32 mouse cellular contexts compared by ENCODE assay signal in the genomic region with DNA sequence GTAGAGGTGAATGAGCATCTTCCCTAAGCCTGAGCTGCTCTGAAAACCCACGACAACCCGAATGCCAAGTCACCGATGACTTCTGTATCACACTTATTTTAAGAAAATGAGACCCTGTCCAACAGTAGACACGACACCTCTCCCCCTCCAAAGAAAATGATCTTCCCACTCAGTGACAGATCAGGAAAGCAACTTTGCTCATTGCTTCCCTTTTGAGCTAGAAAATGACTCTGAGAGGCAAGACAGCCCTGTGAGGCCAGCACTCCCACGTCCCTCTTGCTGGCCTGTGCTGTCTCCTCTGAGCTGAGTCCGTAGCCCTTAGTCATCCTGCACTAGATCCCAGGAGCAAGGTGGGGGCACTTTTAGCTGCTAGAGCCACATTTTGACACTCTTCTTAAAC. TPM values are rescaled to one million over a fixed set of nuclear protein-coding genes. Genes with fewer than 3 reads are reported as not detected.
DNase-seq lines count a peak whose midpoint lies in the region; ATAC-seq and TF ChIP-seq lines count a peak whose summit lies in the region.
"Had no signal": no experiment of that assay in that cellular context is flagged by ENCODE, and none has a peak within 500 bp of the region (broad histone marks: within the 10 kb centered on the region; RNA-seq: fewer than 3 reads in every experiment).

No protein-coding gene starts in this region.

- peaks cover 12% of the 10 kb centered on the region for H3K36me3 ChIP-seq in heart, adult 2 months (ENCODE audit: control insufficient read depth, insufficient read depth, low read length)
- H3K36me3 ChIP-seq: embryonic facial prominence, embryonic 15.5 days had no signal

- H3K9ac ChIP-seq in heart, adult 2 months (ENCODE audit: low read depth, low read length): no peak overlapping the region
- H3K9ac ChIP-seq: embryonic facial prominence, embryonic 12.5 days; embryonic facial prominence, embryonic 15.5 days; forebrain, embryonic 12.5 days; forebrain, embryonic 15.5 days; heart, embryonic 13.5 days; hindbrain, embryonic 14.5 days had no signal

- H3K4me3 ChIP-seq in heart, adult 2 months: no peak overlapping the region
- H3K4me3 ChIP-seq: embryonic facial prominence, embryonic 12.5 days; embryonic facial prominence, embryonic 15.5 days; forebrain, embryonic 12.5 days; forebrain, embryonic 15.5 days; heart, embryonic 13.5 days had no signal

- no peak for TF ChIP-seq CTCF in heart, adult 2 months (IDR thresholded peaks at IDR 0.05)

- peak; percentile 60 for ATAC-seq in frontal cortex, adult (ENCODE audit: low TSS enrichment)
- ATAC-seq: activated CD4-positive, CD25-positive, alpha-beta regulatory T cell, adult 4 months; forebrain, embryonic 15.5 days; hindbrain, postnatal 0 days; inflammation-experienced regulatory T-cells, adult 6 months; intestine, embryonic 16.5 days had no signal

- no peak for DNase-seq in frontal cortex, postnatal 14 days (ENCODE audit: low spot score in 2 of 2)
- peak; percentile 64 for DNase-seq in heart, adult 11 months
- no peak for DNase-seq in heart, adult 2 months
- peak; percentile 74 for DNase-seq in brain, adult 2 months (ENCODE audit: low read depth, low spot score)
- no peak for DNase-seq in left cerebral cortex, postnatal 4 days
- DNase-seq: adrenal gland, adult 8-10 months; adrenal gland, postnatal 25 days; cerebellum, adult 2 months; cerebellum, adult 9-11 months; cerebellum, postnatal 25 days; gastrocnemius, postnatal 25 days; heart, postnatal 14 days; heart, postnatal 4 days; kidney, adult 18-20 months had no signal

- WGBS in heart, adult 2 months: 76% methylated on average over 6 of the region's 6 CpGs

- H3K79me2 ChIP-seq in heart, adult 2 months (replicated peaks; ENCODE audit: control insufficient read depth, insufficient read depth, low read length): no peaks in the 10 kb centered on the region

- TF ChIP-seq EP300 in heart, adult 2 months (IDR thresholded peaks at IDR 0.05; ENCODE audit: insufficient read depth, low read depth, low read length): no peak

- H3K4me1 ChIP-seq in heart, adult 2 months (ENCODE audit: control insufficient read depth, insufficient read depth, low read length): no peaks in the 10 kb centered on the region
- H3K4me1 ChIP-seq: embryonic facial prominence, embryonic 15.5 days; forebrain, embryonic 15.5 days; heart, embryonic 13.5 days had no signal

- intact Hi-C loops in heart, adult 2 months (cut with DNase I): no loop called here
- intact Hi-C loops in left cerebral cortex, postnatal 4 days (cut with DNase I): no loop called here

- TF ChIP-seq POLR2A in heart, adult 2 months (IDR thresholded peaks at IDR 0.05; ENCODE audit: insufficient read depth, low read depth, low read length): no peak

- H3K27ac ChIP-seq in heart, adult 2 months: no peak overlapping the region
- H3K27ac ChIP-seq: embryonic facial prominence, embryonic 12.5 days; embryonic facial prominence, embryonic 15.5 days; forebrain, embryonic 12.5 days; forebrain, embryonic 15.5 days; heart, embryonic 13.5 days; hindbrain, embryonic 14.5 days; hindbrain, postnatal 0 days had no signal

- H3K27me3 ChIP-seq in heart, adult 2 months (ENCODE audit: control insufficient read depth, insufficient read depth, low read length): no peaks in the 10 kb centered on the region
- H3K27me3 ChIP-seq: embryonic facial prominence, embryonic 12.5 days; embryonic facial prominence, embryonic 15.5 days; forebrain, embryonic 12.5 days; forebrain, embryonic 15.5 days; heart, embryonic 13.5 days had no signal

RNA-seq across cellular contexts. Expression of gene Gm17651, which starts 58.1 kb away (rescaled TPM):
- total RNA-seq in heart, adult 2 months (2021): not detected
- polyA plus RNA-seq in heart, adult 2 months (2012; rRNA removed): not detected in 2 replicates
- not detected for total RNA-seq in left cerebral cortex, postnatal 4 days (2021)
- total RNA-seq: adrenal gland, adult 8-10 months; adrenal gland, postnatal 25 days; common myeloid progenitor, adult 5-6 weeks; ES-E14; gastrocnemius, adult 18-20 months; gastrocnemius, postnatal 25 days; heart, adult 8-10 months; heart, postnatal 14 days; heart, postnatal 4 days; hindbrain, postnatal 0 days had no signal
- polyA plus RNA-seq: activated CD4-positive, CD25-positive, alpha-beta regulatory T cell, adult 4 months; cerebellum, adult 2 months; embryonic facial prominence, embryonic 12.5 days; embryonic facial prominence, embryonic 15.5 days; forebrain, embryonic 12.5 days; forebrain, embryonic 15.5 days; gonadal fat pad, adult 2 months; heart, embryonic 13.5 days; heart, embryonic 16.5 days; hindbrain, embryonic 11.5 days; hindbrain, embryonic 14.5 days; hindbrain, postnatal 0 days; inflammation-experienced regulatory T-cells, adult 6 months; intestine, embryonic 16.5 days had no signal

Comparison
In these comparisons a context has a peak if more than half of its experiments do, and no peak if none do; other contexts are left out.
1. DNase-seq: peak in heart, adult 11 months (single experiment) and brain, adult 2 months (single experiment); none in frontal cortex, postnatal 14 days (0 of 2), heart, adult 2 months (0 of 2) and left cerebral cortex, postnatal 4 days (single experiment).